Mouse (Mus musculus): Measurements from ENCODE around the gene Ndufs5. TPM values are rescaled to one million over a fixed set of nuclear protein-coding genes. Genes with fewer than 3 reads are reported as not detected.

Ndufs5 gene
- polyA plus RNA-seq, 1 experiment from 2014 or later: 157 TPM

- Histone ChIP-seq H3K4me3 (replicated peaks) (no peak overlapping the region), H3K9ac (no peak overlapping the region), H3K4me2 (no peak overlapping the region), H3K27ac (replicated peaks) (peak overlapping the region; percentile 65), H3K27me3 (0 out of 2 replicates have a peak, but pooled peaks cover 4% of the 10 kb centered on the region), H3K36me3 (replicated peaks) (no peaks in the 10 kb centered on the region), H3K9me3 (replicated peaks) (no peaks in the 10 kb centered on the region), H3K4me1 (replicated peaks) (peaks cover 42% of the 10 kb centered on the region)
- ATAC-seq (ENCODE audit: insufficient read depth): no peak
- WGBS (ENCODE audit: insufficient replicate concordance): 35% methylated on average over 1 of the region's 1 CpGs
These were observed 50.6 kb downstream of the Ndufs5 start for GRCm38 (mm10) chr4:123667260-123667867.

GRCm38 (mm10) chr4:123666517-123666916 is 51.5 kb downstream of the Ndufs5 start:
- Histone ChIP-seq H3K9ac (0 out of 2 replicates have a peak overlapping the region, but pooled peaks have one; percentile 9), H3K9me3 (replicated peaks) (no peaks in the 10 kb centered on the region), H3K4me3 (replicated peaks) (no peak overlapping the region), H3K36me3 (replicated peaks) (no peaks in the 10 kb centered on the region), H3K4me2 (peak overlapping the region; percentile 99), H3K27ac (replicated peaks) (peak overlapping the region; percentile 65), H3K4me1 (replicated peaks) (peaks cover 49% of the 10 kb centered on the region), H3K27me3 (0 out of 2 replicates have a peak, but pooled peaks cover 4% of the 10 kb centered on the region)
- ATAC-seq (ENCODE audit: insufficient read depth): no peak
- 46% methylated on average over 1 of the region's 1 CpGs for WGBS (ENCODE audit: insufficient replicate concordance)

GRCm38 (mm10) chr4:123665681-123666278 is 52.2 kb downstream of the Ndufs5 start:
- no peaks in the 10 kb centered on the region for H3K36me3 ChIP-seq (replicated peaks)
- 48% methylated on average over 11 of the region's 11 CpGs for WGBS (ENCODE audit: insufficient replicate concordance)
- H3K4me1 ChIP-seq (replicated peaks): peaks cover 57% of the 10 kb centered on the region
- peak overlapping the region; percentile 95 for H3K9ac ChIP-seq
- peak overlapping the region; percentile 95 for H3K4me3 ChIP-seq (replicated peaks)
- H3K4me2 ChIP-seq: peak overlapping the region; percentile 99
- ATAC-seq (ENCODE audit: insufficient read depth): no peak
- H3K27ac ChIP-seq (replicated peaks): peak overlapping the region; percentile 99
- 0 out of 2 replicates have a peak, but pooled peaks cover 4% of the 10 kb centered on the region for H3K27me3 ChIP-seq
- no peaks in the 10 kb centered on the region for H3K9me3 ChIP-seq (replicated peaks)

- peak; percentile 30 for ATAC-seq (ENCODE audit: insufficient read depth)
- Histone ChIP-seq H3K36me3 (replicated peaks) (no peaks in the 10 kb centered on the region), H3K27ac (replicated peaks) (peak overlapping the region; percentile 99), H3K4me1 (replicated peaks) (peaks cover 59% of the 10 kb centered on the region), H3K9me3 (replicated peaks) (no peaks in the 10 kb centered on the region), H3K9ac (peak overlapping the region; percentile 95), H3K27me3 (0 out of 2 replicates have a peak, but pooled peaks cover 4% of the 10 kb centered on the region), H3K4me2 (peak overlapping the region; percentile 99), H3K4me3 (replicated peaks) (peak overlapping the region; percentile 95)
- WGBS (ENCODE audit: insufficient replicate concordance): 1% methylated on average over 53 of the region's 58 CpGs
These were observed 52.9 kb downstream of the Ndufs5 start for GRCm38 (mm10) chr4:123664951-123665661.

- WGBS (ENCODE audit: insufficient replicate concordance): under 1% methylated on average over 125 of the region's 125 CpGs
- peak; percentile 90 for ATAC-seq (ENCODE audit: insufficient read depth)
These were observed 53.7 kb downstream of the Ndufs5 start for GRCm38 (mm10) chr4:123664021-123664950.

GRCm38 (mm10) chr4:123663688-123663965 is 54.4 kb downstream of the Ndufs5 start:
- H3K4me1 ChIP-seq (replicated peaks): peaks cover 67% of the 10 kb centered on the region
- peak overlapping the region; percentile 99 for H3K4me2 ChIP-seq
- H3K27ac ChIP-seq (replicated peaks): peak overlapping the region; percentile 99
- H3K27me3 ChIP-seq: 0 out of 2 replicates have a peak, but pooled peaks cover 4% of the 10 kb centered on the region
- peak overlapping the region; percentile 95 for H3K9ac ChIP-seq
- no peak for ATAC-seq (ENCODE audit: insufficient read depth)
- H3K9me3 ChIP-seq (replicated peaks): no peaks in the 10 kb centered on the region
- no peaks in the 10 kb centered on the region for H3K36me3 ChIP-seq (replicated peaks)
- WGBS (ENCODE audit: insufficient replicate concordance): under 1% methylated on average over 10 of the region's 12 CpGs
- peak overlapping the region; percentile 95 for H3K4me3 ChIP-seq (replicated peaks)

More at GRCm38 (mm10) chr4:123664021-123664950, 53.7 kb downstream of the Ndufs5 start:
- H3K27ac ChIP-seq (replicated peaks): peak overlapping the region; percentile 99
- H3K9ac ChIP-seq: peak overlapping the region; percentile 95
- H3K9me3 ChIP-seq (replicated peaks): no peaks in the 10 kb centered on the region
- H3K4me3 ChIP-seq (replicated peaks): peak overlapping the region; percentile 95
- no peaks in the 10 kb centered on the region for H3K36me3 ChIP-seq (replicated peaks)
- H3K4me2 ChIP-seq: peak overlapping the region; percentile 99
- H3K27me3 ChIP-seq: 0 out of 2 replicates have a peak, but pooled peaks cover 4% of the 10 kb centered on the region
- H3K4me1 ChIP-seq (replicated peaks): peaks cover 61% of the 10 kb centered on the region

- H3K27me3 ChIP-seq: 0 out of 2 replicates have a peak, but pooled peaks cover 4% of the 10 kb centered on the region
- H3K36me3 ChIP-seq (replicated peaks): no peaks in the 10 kb centered on the region
- H3K4me1 ChIP-seq (replicated peaks): peaks cover 68% of the 10 kb centered on the region
- H3K4me3 ChIP-seq (replicated peaks): peak overlapping the region; percentile 95
- 3% methylated on average over 15 of the region's 15 CpGs for WGBS (ENCODE audit: insufficient replicate concordance)
- peak overlapping the region; percentile 99 for H3K4me2 ChIP-seq
- peak overlapping the region; percentile 99 for H3K27ac ChIP-seq (replicated peaks)
- H3K9ac ChIP-seq: peak overlapping the region; percentile 95
- ATAC-seq (ENCODE audit: insufficient read depth): no peak
- H3K9me3 ChIP-seq (replicated peaks): no peaks in the 10 kb centered on the region
These were observed 54.9 kb downstream of the Ndufs5 start for GRCm38 (mm10) chr4:123662914-123663687.

Other genes with a start within 250 kb of the Ndufs5 start
- 8.4 and 9.6 TPM in 2 replicates for gene Macf1, start 33.8 kb downstream of the Ndufs5 start, polyA plus RNA-seq (2015; fragmentation: Nextera tagmentation; extraction: Ambion mirVana)
- 22.6 and 23.6 TPM in 2 replicates for gene Akirin1, start 32.1 kb upstream of the Ndufs5 start, polyA plus RNA-seq (2015; fragmentation: Nextera tagmentation; extraction: Ambion mirVana)
- gene Rhbdl2, start 69.7 kb upstream of the Ndufs5 start, polyA plus RNA-seq (2015; fragmentation: Nextera tagmentation; extraction: Ambion mirVana): not detected in 2 replicates
- gene 4933427I04Rik, start 141.5 kb upstream of the Ndufs5 start, polyA plus RNA-seq (2015; fragmentation: Nextera tagmentation; extraction: Ambion mirVana): 0.03 TPM in 1 of 2 replicates, not detected in the other
- 40.2 and 45.1 TPM in 2 replicates for gene Mycbp, start 186.6 kb upstream of the Ndufs5 start, polyA plus RNA-seq (2015; fragmentation: Nextera tagmentation; extraction: Ambion mirVana)
- gene Rragc, start 199.2 kb upstream of the Ndufs5 start, polyA plus RNA-seq (2015; fragmentation: Nextera tagmentation; extraction: Ambion mirVana): 20.0 and 22.3 TPM in 2 replicates
- not detected in 2 replicates for gene 4930535I16Rik, start 199.8 kb upstream of the Ndufs5 start, polyA plus RNA-seq (2015; fragmentation: Nextera tagmentation; extraction: Ambion mirVana)

All from liver, embryonic 15.5 days (tissue).